Mouse (Mus musculus) CH12.LX (cell line): ENCODE measurements at regions not wholly inside any gene's neighbourhood (a gene's known extent, or its start where the extent isn't known, plus 50 kb on each side); places are given as distances from the start of the nearest gene placed in this dataset.

ENCODE experiments used
- DNase-seq: peaks from one replicate; pipeline ENCODE4 v3.0.0-alpha.2; 2013; ENCODE audit errors: extremely low read depth
- H3K27ac ChIP-seq: 2 replicates; pipeline ENCODE4 v1.5.1; 2012; ENCODE audit warnings: low read depth, mild to moderate bottlenecking, control low read depth, moderate library complexity; ENCODE audit not compliant: insufficient read depth
- H3K27me3 ChIP-seq: replicated peaks from 2 replicates; pipeline ENCODE3; 2012; ENCODE audit warnings: inconsistent platforms
- H3K36me3 ChIP-seq, 2 experiments: replicated peaks in 1 of 2; 2 replicates each; pipeline versions ENCODE3 to v1.6.1; 2012; ENCODE audit warnings: inconsistent platforms in 1 of 2, low read length in 1 of 2, mild to moderate bottlenecking in 1 of 2, mixed read lengths in 1 of 2, moderate library complexity in 1 of 2; ENCODE audit not compliant: control insufficient read depth in 1 of 2, insufficient read depth in 1 of 2
- H3K4me1 ChIP-seq, 2 experiments: 2 replicates each; pipeline ENCODE4 v1.6.1; 2012; ENCODE audit warnings: inconsistent platforms in 1 of 2, moderate library complexity in 1 of 2; ENCODE audit not compliant: insufficient read depth in 2 of 2, control insufficient read depth in 1 of 2
- H3K4me2 ChIP-seq: 2 replicates; pipeline ENCODE4 v1.6.1; 2012; ENCODE audit warnings: low read depth, mild to moderate bottlenecking, control low read depth; ENCODE audit not compliant: poor library complexity, insufficient read depth, severe bottlenecking
- H3K4me3 ChIP-seq, 3 experiments: fragments of 150-350 bp in 1 of 3; sonication (generic) in 1 of 3; replicated peaks in 1 of 3; 2 replicates each; pipeline versions ENCODE3 to v1.5.1; 2011 to 2012; ENCODE audit warnings: low read depth in 2 of 3, low read length in 2 of 3, mild to moderate bottlenecking in 2 of 3, moderate library complexity in 2 of 3, control low read depth in 1 of 3, improper control_type of control experiment in 1 of 3, inconsistent platforms in 1 of 3, mixed read lengths in 1 of 3; ENCODE audit not compliant: poor library complexity in 1 of 3
- H3K79me2 ChIP-seq: replicated peaks from 2 replicates; pipeline ENCODE4 v1.6.1; 2012; ENCODE audit warnings: mild to moderate bottlenecking, moderate library complexity; ENCODE audit not compliant: control insufficient read depth, poor library complexity, insufficient read depth, severe bottlenecking; ENCODE audit errors: extremely low read depth
- H3K9ac ChIP-seq: 2 replicates; pipeline ENCODE4 v1.6.1; 2012; ENCODE audit warnings: low read depth, mild to moderate bottlenecking, control low read depth, moderate library complexity; ENCODE audit not compliant: insufficient read depth
- H3K9me3 ChIP-seq: replicated peaks from 2 replicates; pipeline ENCODE3; 2012; ENCODE audit warnings: low read length, inconsistent platforms, mixed read lengths
- BHLHE40 ChIP-seq: IDR thresholded peaks from 2 replicates; pipeline ENCODE4 v1.6.1; 2011; ENCODE audit warnings: mild to moderate bottlenecking, low read depth, low read length, improper control_type of control experiment
- CHD1 ChIP-seq: IDR thresholded peaks from 2 replicates; pipeline ENCODE4 v1.6.1; 2012; ENCODE audit warnings: low read depth, low read length, improper control_type of control experiment, inconsistent platforms
- CHD2 ChIP-seq: IDR thresholded peaks from 2 replicates; pipeline ENCODE4 v1.6.1; 2011; ENCODE audit warnings: low read length, improper control_type of control experiment
- CTCF ChIP-seq, 2 experiments: IDR thresholded peaks in 1 of 2; conservative IDR thresholded peaks in 1 of 2; 2 replicates each; pipeline ENCODE4 v1.5.1; 2011 to 2012; ENCODE audit warnings: low read depth in 2 of 2, low read length in 2 of 2, improper control_type of control experiment in 1 of 2, inconsistent platforms in 1 of 2, mild to moderate bottlenecking in 1 of 2, moderate library complexity in 1 of 2
- ELF1 ChIP-seq: IDR thresholded peaks from 2 replicates; pipeline ENCODE4 v1.6.1; 2014; ENCODE audit warnings: low read depth, mild to moderate bottlenecking, inconsistent platforms, low read length, improper control_type of control experiment
- EP300 ChIP-seq: IDR thresholded peaks from 2 replicates; pipeline ENCODE4 v1.6.1; 2011; ENCODE audit warnings: low read length, improper control_type of control experiment
- ETS1 ChIP-seq: conservative IDR thresholded peaks from 2 replicates; pipeline ENCODE4 v1.6.1; 2012; ENCODE audit warnings: low read depth, mild to moderate bottlenecking, inconsistent platforms, low read length, improper control_type of control experiment, moderate library complexity
- HCFC1 ChIP-seq: IDR thresholded peaks from 2 replicates; pipeline ENCODE4 v1.6.1; 2012; ENCODE audit warnings: low read depth, mild to moderate bottlenecking, inconsistent platforms, low read length, improper control_type of control experiment
- IRF4 ChIP-seq: IDR thresholded peaks from 2 replicates; pipeline ENCODE4 v1.6.1; 2014; ENCODE audit warnings: low read depth, mild to moderate bottlenecking, inconsistent platforms, low read length, improper control_type of control experiment
- KAT2A ChIP-seq: IDR thresholded peaks from 2 replicates; pipeline ENCODE4 v1.6.1; 2012; ENCODE audit warnings: low read length, improper control_type of control experiment, inconsistent platforms; ENCODE audit not compliant: insufficient replicate concordance
- MAFK ChIP-seq: IDR thresholded peaks from 2 replicates; pipeline ENCODE4 v1.6.1; 2011; ENCODE audit warnings: low read length, improper control_type of control experiment; ENCODE audit not compliant: insufficient replicate concordance
- MAX ChIP-seq: IDR thresholded peaks from 2 replicates; pipeline ENCODE4 v1.6.1; 2011; ENCODE audit warnings: low read length, improper control_type of control experiment
- MEF2A ChIP-seq: IDR thresholded peaks from 2 replicates; pipeline ENCODE4 v1.6.1; 2014; ENCODE audit warnings: low read depth, mild to moderate bottlenecking, inconsistent platforms, low read length, improper control_type of control experiment, borderline replicate concordance
- PAX5 ChIP-seq: IDR thresholded peaks from 2 replicates; pipeline ENCODE4 v1.6.1; 2012; ENCODE audit warnings: low read length, inconsistent platforms, mixed read lengths
- POLR2A ChIP-seq: IDR thresholded peaks from 2 replicates; pipeline ENCODE4 v1.6.1; 2011; ENCODE audit warnings: low read depth, mild to moderate bottlenecking, improper control_type of control experiment, low read length
- POLR2AphosphoS2 ChIP-seq: IDR thresholded peaks from 2 replicates; pipeline ENCODE4 v1.6.1; 2011; ENCODE audit warnings: low read depth, low read length, improper control_type of control experiment
- SMC3 ChIP-seq: IDR thresholded peaks from 2 replicates; pipeline ENCODE4 v1.6.1; 2011; ENCODE audit warnings: low read depth, low read length, improper control_type of control experiment
- TBP ChIP-seq: conservative IDR thresholded peaks from 2 replicates; pipeline ENCODE4 v1.6.1; 2011; ENCODE audit warnings: low read depth, low read length, improper control_type of control experiment
- TCF12 ChIP-seq: IDR thresholded peaks from 2 replicates; pipeline ENCODE4 v1.6.1; 2014; ENCODE audit warnings: low read depth, mild to moderate bottlenecking, inconsistent platforms, low read length, improper control_type of control experiment
- UBTF ChIP-seq: IDR thresholded peaks from 2 replicates; pipeline ENCODE4 v1.6.1; 2012; ENCODE audit warnings: low read depth, mild to moderate bottlenecking, inconsistent platforms, low read length, improper control_type of control experiment, moderate library complexity
- USF2 ChIP-seq: conservative IDR thresholded peaks from 2 replicates; pipeline ENCODE4 v1.6.1; 2011; ENCODE audit warnings: low read depth, low read length, improper control_type of control experiment
- ZMIZ1 ChIP-seq: IDR thresholded peaks from 2 replicates; pipeline ENCODE4 v1.6.1; 2012; ENCODE audit warnings: low read depth, mild to moderate bottlenecking, inconsistent platforms, low read length, improper control_type of control experiment
- dilution Hi-C: fragments of 300-500 bp; cut with MboI; formaldehyde crosslinking; loops from 2 replicates; pipeline ENCODE4 v1.14.3; 2020; ENCODE audit warnings: low sequenced_read_pairs; ENCODE audit not compliant: extremely low pct_unique_long_range_greater_than_20kb, extremely low pct_ligation_motif_present
- in situ Hi-C: fragments of 300-500 bp; cut with MboI; formaldehyde crosslinking; loops from 3 replicates; pipeline ENCODE4 v1.14.3; 2019; ENCODE audit warnings: low sequenced_read_pairs, low pct_ligation_motif_present, low pct_unique_long_range_greater_than_20kb, mixed read lengths

DNA sequence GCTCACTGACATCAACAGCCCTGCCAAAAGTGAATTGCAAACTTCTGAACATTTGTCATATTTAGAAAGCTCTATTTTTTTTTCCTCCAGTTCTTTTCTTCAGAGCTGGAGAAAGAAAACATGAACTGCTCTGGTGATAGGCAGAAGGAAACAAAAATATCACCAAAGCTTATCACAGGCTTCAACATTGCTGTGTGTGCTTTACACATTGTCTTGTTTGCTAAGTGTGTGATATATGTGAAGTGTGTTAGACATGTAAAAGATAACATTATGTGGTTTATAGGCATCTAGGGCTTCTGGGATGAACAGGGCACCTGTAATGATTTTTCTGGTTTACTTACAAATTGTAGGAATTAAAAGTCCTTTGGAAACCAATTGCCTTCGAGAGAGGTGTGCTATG is 229.8 kb upstream of the Nrip1 start:
- dilution Hi-C loops: no loop called here
- no peak overlapping the region for H3K27ac ChIP-seq
- no peak overlapping the region for H3K9ac ChIP-seq
- peaks cover 69% of the 10 kb centered on the region for H3K9me3 ChIP-seq
- TF ChIP-seq CTCF (conservative IDR thresholded peaks at IDR 0.05 in 1 of 2, IDR thresholded peaks at IDR 0.05 in 1 of 2; ENCODE audit: low read depth in 2 of 2, low read length in 2 of 2) (no peak), EP300 (no peak), SMC3 (no peak), UBTF (no peak), POLR2AphosphoS2 (no peak), CHD2 (no peak), POLR2A (no peak), ZMIZ1 (no peak), USF2 (no peak), ETS1 (no peak), MAFK (no peak), IRF4 (no peak), TCF12 (no peak), MEF2A (no peak), MAX (no peak), PAX5 (no peak), CHD1 (no peak), KAT2A (no peak), HCFC1 (no peak), ELF1 (no peak)
- no peaks in the 10 kb centered on the region for H3K79me2 ChIP-seq
- in situ Hi-C loops: no loop called here
- no peak for DNase-seq
- no peaks in the 10 kb centered on the region for H3K27me3 ChIP-seq
- no peak overlapping the region for H3K4me3 ChIP-seq
- no peaks in the 10 kb centered on the region for H3K4me1 ChIP-seq
- no peaks in the 10 kb centered on the region for H3K36me3 ChIP-seq
- no peak overlapping the region for H3K4me2 ChIP-seq

- Histone ChIP-seq H3K27ac (no peak overlapping the region), H3K27me3 (no peaks in the 10 kb centered on the region), H3K4me1 (no peaks in the 10 kb centered on the region), H3K9me3 (peaks cover 53% of the 10 kb centered on the region), H3K4me3 (no peak overlapping the region), H3K36me3 (no peaks in the 10 kb centered on the region), H3K9ac (no peak overlapping the region), H3K4me2 (no peak overlapping the region), H3K79me2 (no peaks in the 10 kb centered on the region)
- TF ChIP-seq BHLHE40 (no peak), TBP (no peak)
- DNase-seq: no peak
- dilution Hi-C loops: no loop called here
- in situ Hi-C loops: no loop called here
These were observed 226.5 kb upstream of the Nrip1 start for GRCm38 (mm10) chr16:76600131-76600530.
